Comparison of ENCODE assay signal across 25 mouse cellular contexts in genomic region chr16:28018311-28018710, GRCm38 (mm10).
"Had no signal": no experiment of that assay in that cellular context is flagged by ENCODE, and none has a peak within 500 bp of the region (broad histone marks: within the 10 kb centered on the region; RNA-seq: fewer than 3 reads in every experiment).

No protein-coding gene starts in this region.

- H3K9me3 ChIP-seq: kidney, embryonic 15.5 days; limb, embryonic 12.5 days; limb, embryonic 15.5 days; liver, embryonic 13.5 days; midbrain, embryonic 10.5 days; midbrain, embryonic 13.5 days; neural tube, embryonic 13.5 days had no signal

- H3K9ac ChIP-seq: kidney, embryonic 15.5 days; limb, embryonic 12.5 days; limb, embryonic 15.5 days; liver, embryonic 13.5 days; lung, embryonic 14.5 days; midbrain, embryonic 13.5 days; neural tube, embryonic 13.5 days had no signal

- H3K27me3 ChIP-seq: kidney, embryonic 15.5 days; limb, embryonic 12.5 days; limb, embryonic 15.5 days; liver, embryonic 13.5 days; midbrain, embryonic 13.5 days; neural tube, embryonic 13.5 days had no signal

- DNase-seq: kidney, adult 2 months; kidney, postnatal 25 days; layer of hippocampus, postnatal 36 days; left cerebral cortex, postnatal 4 days; liver, embryonic 13.5 days; lung, embryonic 14.5 days; right cerebral cortex, adult 18-20 months; right cerebral cortex, postnatal 14 days; right cerebral cortex, postnatal 4 days; thymus, adult 2 months; thymus, postnatal 14 days; thymus, postnatal 4 days had no signal

- H3K27ac ChIP-seq: kidney, embryonic 15.5 days; left cerebral cortex, adult 2 months; limb, embryonic 12.5 days; limb, embryonic 15.5 days; liver, embryonic 13.5 days; macrophage; midbrain, embryonic 10.5 days; midbrain, embryonic 13.5 days; neural tube, embryonic 13.5 days; stomach, postnatal 0 days had no signal

- H3K4me1 ChIP-seq: kidney, embryonic 15.5 days; limb, embryonic 12.5 days; limb, embryonic 15.5 days; liver, embryonic 13.5 days; midbrain, embryonic 10.5 days; midbrain, embryonic 13.5 days; neural tube, embryonic 13.5 days had no signal

- H3K36me3 ChIP-seq: kidney, embryonic 15.5 days; limb, embryonic 12.5 days; limb, embryonic 15.5 days; liver, embryonic 13.5 days; midbrain, embryonic 10.5 days; midbrain, embryonic 13.5 days; neural tube, embryonic 13.5 days had no signal

- H3K4me2 ChIP-seq: kidney, embryonic 15.5 days; limb, embryonic 12.5 days; limb, embryonic 15.5 days; liver, embryonic 13.5 days; lung, embryonic 14.5 days; midbrain, embryonic 13.5 days; neural tube, embryonic 13.5 days had no signal

- H3K4me3 ChIP-seq: kidney, embryonic 15.5 days; left cerebral cortex, adult 2 months; limb, embryonic 12.5 days; limb, embryonic 15.5 days; liver, embryonic 13.5 days; midbrain, embryonic 10.5 days; midbrain, embryonic 13.5 days; myocyte; neural tube, embryonic 13.5 days had no signal

- ATAC-seq: intestine, postnatal 0 days; lung, postnatal 0 days; midbrain, embryonic 13.5 days; midbrain, embryonic 16.5 days had no signal
